Mouse (Mus musculus) adrenal gland, postnatal 10 days (tissue): ENCODE results near the gene Rab31. TPM values are rescaled to one million over a fixed set of nuclear protein-coding genes. Genes with fewer than 3 reads are reported as not detected.
"Not testable (repeated sequence)": the region's sequence is repeated elsewhere in the genome, so short reads cannot be mapped to it uniquely, and the experiment has no call there.

Source experiments
- DNase-seq: peaks from one replicate; pipeline ENCODE4 v3.0.0; 2021; ENCODE audit warnings: mixed read lengths
- total RNA-seq, 2 experiments: library from RNA; stranded (reverse); gene quantifications; 2 replicates each; pipeline ENCODE4 v1.2.3; 2021

Rab31 gene
- total RNA-seq, 2 experiments from 2014 or later = 32.1 to 32.5 TPM

DNA sequence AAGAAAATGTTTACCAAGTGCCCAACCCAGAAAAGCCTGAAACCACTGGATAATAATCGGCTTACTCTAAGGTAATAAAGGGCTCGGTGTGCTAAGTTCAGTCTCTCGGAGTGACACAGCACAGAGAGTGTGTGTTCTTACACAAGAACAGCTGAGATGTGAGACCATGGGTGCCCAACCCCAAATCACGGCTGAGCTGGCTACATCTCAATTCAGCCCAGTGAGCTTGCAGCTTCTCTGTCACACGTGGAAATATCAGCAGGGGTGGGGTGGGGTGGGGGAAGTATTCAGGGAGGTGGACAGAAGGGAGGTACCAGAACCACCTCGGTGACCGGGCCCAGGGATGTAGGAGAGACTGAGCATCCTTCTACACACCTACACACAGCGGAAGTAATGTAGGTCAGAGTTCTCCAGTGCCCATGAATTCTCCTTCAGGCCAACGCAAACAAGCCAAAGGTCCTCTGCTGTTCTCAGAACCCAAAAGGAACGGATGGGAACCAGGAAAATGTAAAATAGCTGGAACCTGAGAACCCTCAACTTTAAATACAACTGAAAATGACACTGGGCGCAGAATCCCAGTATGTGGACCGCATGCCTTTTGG lies 106.7 kb downstream of the Rab31 start:
- no peak for DNase-seq

DNA sequence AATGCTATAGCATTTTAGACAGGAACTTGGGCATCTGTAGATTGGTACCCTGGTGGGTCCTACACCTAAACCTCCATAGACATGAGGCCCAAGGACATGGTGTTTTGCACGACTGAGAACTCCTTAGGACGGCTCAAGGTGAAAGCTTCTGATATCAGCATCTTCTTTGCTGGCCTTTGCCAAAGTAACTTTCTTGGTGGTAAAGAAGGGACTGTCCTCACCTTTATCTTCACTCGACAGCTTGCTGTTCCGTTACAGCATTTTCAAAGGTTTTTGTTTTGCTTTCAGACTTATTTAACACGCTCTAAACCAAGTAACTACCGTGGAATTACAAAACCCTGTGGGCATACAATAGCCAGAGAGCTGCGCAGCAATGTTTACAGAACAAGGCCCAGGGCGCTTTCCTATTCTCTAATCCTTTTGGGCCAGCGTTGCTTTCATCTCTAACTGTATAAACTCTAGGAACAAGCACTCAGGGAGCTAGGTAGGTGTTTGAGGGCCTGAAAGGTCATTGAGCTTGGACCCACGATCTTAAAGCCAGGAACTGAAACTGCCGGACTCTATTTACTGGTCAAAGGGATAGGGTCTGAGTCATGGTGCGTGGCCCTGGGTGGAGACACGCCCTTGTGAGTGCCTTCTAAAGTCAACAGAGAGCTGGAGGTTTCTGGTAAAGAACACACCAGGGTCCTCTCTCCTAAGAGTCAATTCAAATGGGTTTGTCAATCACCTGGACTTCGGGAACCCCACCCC lies 109.0 kb downstream of the Rab31 start:
- no peak for DNase-seq

DNA sequence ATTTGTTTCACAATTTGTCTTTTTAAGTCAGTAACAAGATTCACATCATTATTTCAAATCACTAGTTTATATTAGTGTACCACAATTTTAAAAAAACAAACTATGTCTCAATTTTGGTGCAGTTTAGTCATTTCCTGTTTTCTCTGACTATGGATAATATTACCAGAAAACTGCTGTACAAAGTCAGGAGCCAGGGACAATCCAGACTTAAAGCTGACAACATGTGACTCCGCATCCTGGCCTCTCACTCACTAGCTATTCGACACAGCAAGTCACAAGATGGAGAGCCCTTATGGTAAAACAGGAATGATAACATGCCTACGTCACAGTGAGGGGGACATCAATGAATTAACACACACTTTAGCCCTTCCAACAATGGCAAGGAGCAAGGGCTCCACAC lies 109.9 kb downstream of the Rab31 start:
- DNase-seq = no peak

DNA sequence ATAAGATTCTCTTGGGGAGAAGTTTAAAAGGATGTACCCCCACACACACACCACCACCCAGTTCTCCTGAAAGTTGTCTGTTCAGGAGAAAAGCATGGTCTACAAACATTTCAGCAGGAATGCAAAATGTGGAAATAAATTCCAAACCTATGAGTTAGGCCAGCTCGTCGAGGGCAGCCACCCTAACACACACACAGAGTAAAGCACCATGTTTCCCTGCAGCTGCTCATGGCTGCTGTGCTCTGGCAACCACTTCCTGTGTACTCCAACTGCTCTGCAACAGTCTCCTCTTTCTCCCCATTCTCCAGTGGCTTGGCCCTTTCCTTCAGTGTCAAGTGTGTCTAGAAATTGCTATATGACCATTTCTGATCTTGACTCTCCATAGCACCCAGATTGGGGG lies 114.1 kb downstream of the Rab31 start:
- DNase-seq = no peak

DNA sequence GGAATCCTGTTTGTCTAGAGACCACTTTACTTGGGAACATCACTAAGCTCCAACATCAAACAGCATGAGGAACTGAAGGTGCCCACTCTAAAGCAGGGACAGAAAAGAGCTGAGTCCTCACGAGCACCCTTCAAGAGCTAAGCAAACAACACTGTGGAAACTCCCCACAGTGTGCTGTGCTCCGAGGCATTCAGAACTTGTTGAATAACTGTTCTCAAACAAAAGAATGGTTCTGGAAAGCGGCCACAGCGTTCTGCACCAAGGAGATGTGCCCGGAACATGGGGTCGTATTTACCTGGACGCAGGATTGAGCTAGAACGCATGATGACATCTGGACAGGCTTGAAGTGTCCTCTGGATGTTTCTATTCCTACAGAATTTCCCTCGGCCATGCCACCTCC lies 114.6 kb downstream of the Rab31 start:
- DNase-seq = no peak

DNA sequence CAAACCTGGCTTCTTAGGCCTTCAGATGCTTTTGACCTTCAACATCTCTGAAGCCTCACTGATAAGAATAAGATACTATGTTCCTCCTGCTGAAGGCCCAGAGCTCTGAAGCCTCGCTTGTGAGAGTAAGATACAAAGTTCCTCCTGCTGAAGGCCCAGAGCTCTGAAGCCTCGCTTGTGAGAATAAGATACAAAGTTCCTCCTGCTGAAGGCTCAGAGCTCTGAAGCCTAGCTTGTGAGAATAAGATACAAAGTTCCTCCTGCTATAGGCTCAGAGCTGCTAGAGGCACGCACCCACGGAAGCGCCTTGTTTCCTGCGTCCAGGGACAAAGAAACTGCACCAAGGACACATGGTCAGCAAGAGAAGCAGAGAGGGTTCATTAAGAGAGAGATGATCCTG lies 115.8 kb downstream of the Rab31 start:
- no peak for DNase-seq

DNA sequence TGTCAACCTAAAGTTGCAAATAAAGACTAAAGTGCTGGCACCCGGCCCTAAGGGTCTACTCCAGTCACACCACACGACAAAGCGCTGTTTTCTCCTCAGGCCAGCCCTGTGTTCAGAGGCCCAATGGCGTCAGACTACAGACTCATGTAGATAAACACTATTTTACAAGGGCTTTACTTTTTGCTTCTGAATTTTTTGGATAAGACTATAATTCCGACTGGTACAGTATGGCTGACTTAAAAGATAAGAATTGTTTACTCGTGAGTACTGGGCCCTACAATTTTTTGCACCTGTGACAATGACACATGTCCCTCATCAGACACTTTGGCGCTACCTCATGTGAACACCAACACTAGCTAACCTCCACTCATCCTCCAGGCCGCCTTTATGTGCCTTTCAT lies 116.5 kb downstream of the Rab31 start:
- DNase-seq = no peak

DNA sequence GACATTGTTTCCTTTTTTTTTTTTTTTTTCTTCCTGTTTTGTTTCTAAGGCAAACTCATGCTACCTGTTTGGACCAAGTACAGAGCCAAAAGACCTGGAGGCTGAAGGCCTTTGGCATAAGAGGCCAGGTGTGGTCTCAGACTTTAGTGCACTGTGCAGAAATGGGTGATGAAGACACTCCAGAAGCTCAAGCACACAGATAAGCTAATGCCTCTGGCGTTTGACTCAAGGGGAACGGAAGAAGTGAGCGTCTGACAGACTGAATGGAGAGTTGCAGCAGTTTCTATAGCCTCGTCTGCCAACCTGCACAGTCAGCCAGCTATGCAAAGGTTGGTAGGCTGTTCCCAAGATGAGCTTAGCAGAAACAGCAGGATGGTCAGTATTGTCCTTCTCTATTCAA lies 116.9 kb downstream of the Rab31 start:
- no peak for DNase-seq

DNA sequence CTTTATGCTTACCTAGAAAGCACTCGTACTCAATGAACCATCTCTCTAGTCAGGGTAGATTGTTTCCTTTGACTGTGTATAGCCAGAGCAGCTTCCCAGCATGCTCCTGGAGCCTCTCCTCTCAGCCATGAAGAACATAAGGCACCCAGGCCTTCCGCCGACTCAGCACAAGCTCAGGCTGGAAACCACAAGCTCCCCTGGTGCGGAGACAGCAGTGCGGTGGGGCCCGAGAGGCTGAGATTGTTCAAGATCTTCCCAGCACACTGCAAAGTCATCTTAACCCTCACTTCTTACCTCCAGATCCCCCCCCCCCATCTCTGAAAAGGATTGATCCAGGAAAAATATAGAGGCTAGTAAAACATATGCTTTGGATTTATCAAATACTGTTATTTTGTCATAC lies 122.0 kb downstream of the Rab31 start:
- DNase-seq = no peak

DNA sequence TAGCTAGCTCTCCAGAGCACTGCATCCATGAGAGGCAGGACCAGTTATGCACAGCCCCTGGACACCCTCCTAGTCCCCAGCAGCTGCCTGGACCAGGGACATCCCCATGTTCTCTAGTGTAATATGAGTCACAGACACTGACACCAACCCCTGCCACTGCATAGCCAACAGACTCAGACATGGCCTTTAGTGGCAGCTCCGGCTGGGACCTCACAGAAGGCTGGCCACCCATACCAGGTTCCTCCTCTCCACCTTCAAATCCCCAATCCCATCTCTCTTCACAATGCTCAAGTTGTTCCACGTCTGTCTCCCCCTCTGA lies 123.4 kb downstream of the Rab31 start:
- peak; percentile 31 for DNase-seq

DNA sequence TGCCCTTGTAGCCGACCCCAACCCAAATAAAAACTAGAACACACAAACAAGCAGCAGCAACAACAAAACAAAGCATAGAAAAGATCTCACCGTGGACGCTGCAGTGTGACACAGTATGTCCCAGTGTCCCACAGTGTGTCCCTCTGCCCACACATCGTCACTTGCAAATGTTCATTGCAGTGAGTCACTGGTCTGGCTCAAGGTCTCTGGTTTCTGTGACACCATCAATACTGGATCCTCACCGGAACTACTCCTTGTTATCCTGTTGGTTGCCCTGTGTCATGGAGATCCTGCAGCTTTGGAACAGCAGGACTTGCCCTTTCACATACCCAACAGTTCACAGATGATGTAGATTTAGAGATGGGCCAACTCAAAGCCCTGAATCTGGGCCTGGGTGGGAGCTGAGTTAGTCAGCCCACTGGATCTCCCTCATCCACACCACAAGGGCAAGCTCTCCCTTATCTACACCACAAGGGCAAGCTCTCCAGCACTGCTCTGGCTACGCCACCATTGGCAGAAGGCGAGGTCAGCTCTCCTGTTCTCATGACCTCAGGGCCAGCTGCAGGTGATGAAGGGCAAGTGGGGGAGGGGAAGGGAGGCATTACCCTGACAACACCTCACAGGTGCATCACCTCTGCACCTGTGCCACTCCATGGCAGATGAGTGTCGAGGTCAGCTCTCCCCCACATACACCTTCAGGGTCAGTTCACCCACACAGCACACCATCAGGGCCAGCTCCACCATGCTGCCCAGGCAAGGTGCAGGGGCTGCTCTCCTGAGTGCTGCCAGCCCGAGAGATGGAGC lies 124.0 kb downstream of the Rab31 start:
- DNase-seq = peak; percentile 66

DNA sequence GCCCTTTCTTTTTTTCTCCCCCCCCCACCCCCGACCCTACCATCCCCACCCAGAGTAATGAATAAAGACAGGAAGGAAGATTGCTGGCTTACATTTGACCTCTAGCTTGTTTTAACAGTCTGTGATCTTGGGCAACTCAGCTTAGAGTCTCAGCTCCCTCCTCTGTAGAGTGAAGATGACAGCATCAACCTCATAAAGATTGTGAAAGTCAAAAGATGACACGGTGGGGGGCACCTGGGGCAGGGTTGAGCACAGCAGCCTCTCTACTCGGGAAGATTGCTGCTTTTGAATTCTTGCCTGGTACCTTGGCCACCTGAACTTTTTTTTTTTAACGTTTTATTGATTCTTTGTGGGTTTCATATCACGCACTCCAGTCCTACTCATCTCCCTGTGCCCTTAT lies 124.6 kb downstream of the Rab31 start:
- DNase-seq = no peak

DNA sequence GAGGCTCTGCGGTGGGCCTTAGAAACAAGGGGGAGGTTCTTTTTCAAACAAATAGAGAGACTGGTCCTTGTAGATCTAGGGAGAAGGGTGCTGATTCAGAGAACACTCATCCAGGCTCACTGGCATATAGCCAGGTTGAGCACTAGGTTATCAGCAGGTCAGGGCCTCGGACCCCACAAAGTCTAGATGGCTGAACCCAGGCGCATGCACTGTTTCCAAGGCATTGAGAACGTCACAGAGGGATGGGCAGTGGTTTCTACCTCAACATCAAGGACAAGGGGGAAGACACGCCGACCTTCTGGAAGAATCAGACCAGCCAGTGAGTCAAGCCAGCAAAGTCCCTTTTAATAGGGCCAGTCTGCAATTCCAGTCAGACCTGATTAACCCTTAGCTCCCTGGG lies 125.3 kb downstream of the Rab31 start:
- peak; percentile 79 for DNase-seq

DNA sequence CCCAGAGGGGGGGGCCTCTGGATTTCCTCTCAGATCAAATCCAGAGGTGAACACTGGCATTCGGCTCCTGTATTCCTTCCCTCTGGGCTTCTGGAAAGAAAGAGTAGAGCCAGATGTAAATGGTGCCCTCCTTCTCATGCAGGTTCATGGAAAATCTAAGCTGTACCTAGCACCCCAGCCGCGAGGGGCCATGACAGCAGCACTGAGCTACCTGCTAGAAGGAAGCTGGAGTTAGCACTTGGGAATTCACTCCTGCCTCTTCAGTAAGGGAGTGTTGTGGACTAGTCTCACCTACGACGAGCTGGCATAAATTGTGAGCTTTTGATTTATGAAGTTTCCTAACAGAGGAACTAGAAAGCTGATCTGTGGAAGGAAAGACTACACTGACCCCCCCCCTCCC lies 129.0 kb downstream of the Rab31 start:
- no peak for DNase-seq

DNA sequence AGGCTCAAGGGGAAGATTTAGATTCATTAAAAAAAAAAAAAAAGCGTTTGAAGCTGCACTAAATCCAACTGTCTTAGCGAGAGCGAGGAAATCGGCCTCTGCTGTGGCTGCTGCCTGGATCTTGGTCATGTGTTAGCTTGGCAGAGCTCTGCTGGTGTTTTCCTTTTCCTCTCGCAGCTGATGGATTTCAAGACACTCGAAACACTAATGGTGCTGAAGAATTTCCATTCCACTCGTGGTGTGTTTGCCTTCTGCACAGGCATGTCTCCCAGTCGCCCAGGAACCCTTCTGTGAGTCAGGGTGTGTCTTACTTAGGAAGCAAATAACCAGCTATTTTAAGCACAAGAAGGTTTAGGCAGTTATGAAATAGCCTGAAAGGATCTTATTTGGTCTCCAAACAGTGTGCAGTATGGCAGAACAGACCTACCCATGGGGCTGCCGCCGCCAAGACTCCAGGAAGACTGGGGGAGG lies 129.5 kb downstream of the Rab31 start:
- DNase-seq = no peak

DNA sequence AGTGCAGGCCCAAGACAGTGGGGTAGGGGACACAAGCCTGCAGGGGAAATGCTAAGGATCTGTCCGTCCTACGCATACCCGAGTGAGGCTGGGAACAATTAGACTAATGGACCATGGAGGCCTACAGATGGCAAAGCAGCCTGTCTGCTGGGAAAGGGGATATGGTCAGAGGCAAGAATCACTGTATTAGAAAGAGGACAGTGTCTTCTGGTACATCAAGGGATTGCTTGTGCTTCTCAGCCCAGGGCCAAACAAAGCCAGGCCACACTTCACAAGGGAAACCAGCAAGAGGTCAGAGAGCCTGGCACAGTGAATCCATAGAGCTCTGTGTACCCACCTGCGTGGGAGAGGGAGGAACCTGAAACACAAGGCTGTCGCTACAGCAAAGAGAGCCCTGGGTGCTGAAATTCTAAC lies 130.0 kb downstream of the Rab31 start:
- no peak for DNase-seq

DNA sequence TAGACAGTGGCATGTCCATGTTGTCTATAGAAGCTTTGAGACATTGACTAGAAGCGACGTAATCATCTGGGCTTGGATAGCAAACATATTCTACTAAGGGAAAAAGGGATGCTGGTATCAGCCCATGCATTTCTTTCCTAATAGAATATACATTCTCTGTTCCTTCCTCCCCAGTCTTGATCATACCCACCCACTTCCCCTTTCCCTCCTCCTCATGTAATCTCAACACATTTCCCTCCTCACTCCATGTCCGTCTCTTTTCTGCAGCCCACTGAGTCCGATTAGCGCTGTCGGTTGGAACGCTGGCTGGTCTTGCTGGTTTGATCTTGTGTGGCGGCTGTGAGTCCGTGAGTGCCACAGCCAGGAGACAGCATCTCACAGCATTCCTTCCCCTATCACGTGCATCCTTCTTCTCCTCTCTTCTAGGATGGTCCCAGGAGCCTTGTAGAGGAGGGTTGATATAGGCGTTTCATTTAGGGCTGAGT lies 130.8 kb downstream of the Rab31 start, which contains the start of gene Txndc2:
Gene Txndc2 (minus strand): TSS at position 435 of the 485 bp plus-strand sequence.
- no peak for DNase-seq

DNA sequence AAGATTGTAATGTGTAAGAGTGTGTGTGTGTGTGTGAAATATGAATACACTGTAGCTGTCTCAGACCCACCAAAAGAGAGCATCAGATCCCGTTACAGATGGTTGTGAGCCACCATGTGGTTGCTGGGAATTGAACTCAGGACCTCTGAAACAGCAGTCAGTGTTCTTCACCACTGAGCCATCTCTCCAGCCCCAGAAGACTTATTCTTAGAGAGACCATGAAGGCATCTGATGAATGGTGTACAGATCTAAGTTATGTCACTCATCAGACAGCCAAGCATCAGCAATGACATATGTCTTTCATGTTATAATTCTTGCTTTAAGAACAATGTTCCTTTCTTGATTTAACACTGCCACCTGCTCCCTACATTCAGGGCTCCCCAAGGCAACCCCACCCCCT lies 133.4 kb downstream of the Rab31 start:
- no peak for DNase-seq

DNA sequence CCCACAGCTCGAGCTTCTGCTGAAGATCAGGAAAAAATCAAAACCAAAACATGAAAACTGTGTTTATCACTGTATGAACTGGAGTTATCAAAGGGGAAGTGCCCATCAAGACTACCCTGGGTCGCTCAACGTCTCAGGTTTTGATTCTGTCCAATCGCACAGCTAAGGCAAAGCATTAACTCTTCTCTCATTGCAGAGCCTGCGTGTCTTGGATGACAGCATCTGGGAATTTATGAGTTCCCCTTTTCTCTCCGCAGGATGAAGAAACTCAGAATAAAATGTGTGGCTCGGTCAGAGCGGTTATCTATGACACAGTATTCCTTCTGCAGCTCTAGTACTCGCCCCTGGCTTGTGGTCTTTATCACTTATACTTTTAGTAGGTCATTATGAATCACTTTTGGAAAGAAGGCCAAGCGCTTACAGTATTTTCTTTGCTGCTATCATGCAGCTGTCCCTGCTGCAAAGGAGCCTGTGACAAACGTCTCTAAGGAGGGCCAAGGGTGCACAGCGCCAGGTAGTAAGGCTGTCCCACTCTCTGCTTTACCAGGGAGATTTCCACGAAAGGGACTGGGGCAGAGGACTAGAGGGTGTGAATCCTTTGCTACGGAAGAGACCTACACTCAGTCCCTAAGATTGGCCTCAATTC lies 136.7 kb downstream of the Rab31 start:
- no peak for DNase-seq

DNA sequence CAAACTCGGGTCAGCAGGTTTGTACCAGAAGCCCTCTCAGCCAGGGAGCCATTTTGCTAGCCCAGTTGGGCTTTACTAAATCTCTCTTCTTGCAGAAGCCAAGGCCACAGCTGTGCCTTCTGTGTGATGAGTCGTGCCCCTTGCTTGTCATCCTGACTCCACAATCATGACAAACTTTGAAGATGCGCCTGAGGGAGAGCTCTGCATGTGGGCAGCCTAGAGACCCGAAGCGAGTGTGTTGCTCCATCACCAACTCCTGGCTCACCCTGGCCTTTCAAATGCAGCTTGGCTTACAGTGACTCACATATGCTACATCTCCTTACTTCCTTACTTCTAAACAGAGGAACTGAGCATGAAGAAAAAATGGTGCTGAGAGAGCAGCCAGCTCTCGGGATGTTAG lies 142.6 kb downstream of the Rab31 start:
- DNase-seq = no peak

DNA sequence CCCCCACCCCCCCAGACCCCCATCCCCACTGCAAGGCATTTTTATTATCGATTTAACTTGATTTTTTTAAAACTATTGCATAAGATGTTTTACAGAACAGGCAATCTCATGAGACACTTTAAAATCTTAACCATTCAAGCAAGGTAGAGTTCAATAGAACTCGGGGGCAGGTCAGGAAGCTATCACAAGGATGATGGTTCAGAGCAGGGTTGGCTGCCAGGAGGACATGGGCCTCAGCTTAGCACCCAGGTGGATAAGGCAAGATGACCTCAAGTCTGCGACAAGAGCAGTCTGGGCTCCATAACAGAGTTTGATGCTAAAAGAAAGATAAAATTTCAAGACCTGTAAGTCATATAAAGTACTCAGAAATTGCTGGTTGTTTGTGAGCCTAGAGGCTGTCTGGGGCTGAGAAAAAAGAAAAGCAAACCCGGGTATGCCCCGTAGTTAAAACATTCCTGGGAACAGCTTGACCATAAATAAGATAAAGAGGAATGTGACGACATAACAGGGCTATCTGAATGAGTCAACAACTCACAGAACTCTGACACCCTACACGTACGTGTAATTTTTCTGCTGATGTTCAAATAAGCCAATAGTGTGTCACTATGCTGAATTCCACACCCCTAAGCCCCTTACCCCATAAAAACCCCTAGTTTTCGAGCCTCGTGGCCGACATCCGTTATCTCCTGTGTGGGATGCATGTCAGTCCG lies 143.6 kb downstream of the Rab31 start:
- not testable (repeated sequence) for DNase-seq

DNA sequence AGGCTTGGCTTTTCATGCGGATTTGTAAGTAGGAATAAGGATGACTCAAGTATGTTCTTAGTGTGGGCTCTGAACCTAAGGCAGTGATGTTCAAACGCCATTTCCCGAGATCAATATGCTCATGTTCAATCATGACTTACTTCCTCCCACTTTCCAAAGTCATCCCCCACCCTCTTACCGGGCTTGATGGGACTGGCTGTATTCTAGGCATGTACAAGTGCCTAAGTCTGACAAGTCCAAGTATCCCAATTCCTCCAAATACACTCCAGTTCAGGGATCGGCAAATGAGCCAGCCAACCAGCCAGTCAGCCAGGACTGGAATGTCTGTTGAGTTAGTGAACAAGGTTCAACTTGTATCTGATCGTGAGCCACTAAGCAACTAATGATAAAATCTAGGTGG lies 146.3 kb downstream of the Rab31 start:
- DNase-seq = no peak
